Mouse (Mus musculus): ENCODE results near the gene Arhgap1.

Arhgap1 gene

DNA sequence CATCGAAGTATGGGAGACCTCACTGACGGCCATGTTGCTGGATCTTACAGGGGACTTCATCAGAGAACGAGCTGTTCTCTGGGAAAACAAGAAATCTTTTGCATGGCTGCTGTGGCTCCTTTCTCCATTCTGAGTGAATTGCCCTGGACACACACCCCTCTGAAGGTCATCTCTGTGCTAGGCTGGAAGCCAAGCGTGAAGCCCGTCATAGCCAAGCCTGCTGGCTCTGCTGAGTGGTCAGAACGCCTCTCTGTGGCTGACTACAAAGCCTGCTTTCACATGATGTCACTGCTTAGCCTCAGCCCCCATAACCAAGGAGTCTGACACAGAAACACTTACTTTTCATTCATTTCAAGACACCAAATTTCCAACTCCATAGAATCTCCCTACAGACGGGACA lies 39.8 kb downstream of the Arhgap1 start:
- in situ Hi-C loops (cut with MboI; ENCODE audit: unreplicated experiment in 2 of 2), result no loop called here

DNA sequence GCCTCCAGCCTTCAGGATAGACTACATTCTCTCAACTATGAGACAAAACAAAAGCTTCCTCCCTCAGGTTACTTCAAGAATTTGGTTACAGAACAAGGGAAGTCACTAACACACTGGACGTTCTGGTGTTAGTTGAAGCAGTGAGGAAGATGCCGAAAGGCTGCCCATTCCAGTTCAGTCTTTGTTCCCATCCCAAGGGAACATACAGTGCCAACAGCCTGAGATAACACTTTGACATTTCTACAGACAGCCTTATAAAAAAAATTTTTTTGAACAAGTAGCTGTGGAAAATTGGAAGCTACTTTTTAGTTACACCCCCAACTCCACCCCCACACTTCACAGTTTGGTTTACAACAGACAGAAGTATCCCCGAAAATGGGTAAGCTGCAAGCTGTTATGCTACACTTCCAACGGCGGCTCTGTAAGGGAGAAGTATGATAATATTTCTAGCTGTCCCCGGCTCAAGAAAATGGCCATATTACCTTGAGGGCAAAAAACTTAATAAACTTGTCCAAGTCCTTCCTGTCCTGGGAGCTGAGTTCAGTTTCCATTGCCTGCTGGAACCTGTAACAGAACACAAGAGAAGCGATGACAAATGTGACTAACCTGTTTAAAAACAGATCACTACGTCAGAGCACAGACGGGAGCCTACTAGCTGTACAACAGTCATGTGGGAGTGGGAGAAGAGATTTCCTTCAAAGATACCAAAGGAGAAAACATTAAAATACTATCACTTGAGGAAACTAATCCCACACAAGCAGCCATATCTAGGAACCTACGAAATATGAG lies 46.0 kb downstream of the Arhgap1 start:
- in situ Hi-C loops (cut with MboI; ENCODE audit: unreplicated experiment in 2 of 2), result no loop called here

GRCm38 (mm10) chr2:91696225-91696590 lies 46.5 kb downstream of the Arhgap1 start:
- in situ Hi-C loops (cut with MboI; ENCODE audit: unreplicated experiment in 2 of 2), result no loop called here

DNA sequence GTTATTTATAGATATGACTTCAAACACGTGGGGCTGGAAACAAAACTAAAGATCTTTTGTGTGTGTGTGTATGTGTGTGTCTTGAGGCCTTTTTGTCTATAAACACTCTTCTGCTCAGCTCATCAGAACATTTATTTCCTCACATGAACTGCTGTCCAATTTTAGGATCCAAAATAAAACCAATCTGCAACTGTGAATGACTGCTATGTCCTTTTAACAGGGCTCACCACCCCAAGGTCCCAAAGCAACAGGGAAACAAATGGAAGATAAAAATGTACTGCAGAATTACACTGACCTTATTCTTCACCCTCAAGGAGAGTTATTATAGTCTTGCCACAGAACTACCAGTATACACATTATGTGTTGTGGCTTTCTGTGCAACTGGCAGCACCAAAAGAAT lies 49.6 kb downstream of the Arhgap1 start:
- in situ Hi-C loops (cut with MboI; ENCODE audit: unreplicated experiment in 2 of 2), result no loop called here

DNA sequence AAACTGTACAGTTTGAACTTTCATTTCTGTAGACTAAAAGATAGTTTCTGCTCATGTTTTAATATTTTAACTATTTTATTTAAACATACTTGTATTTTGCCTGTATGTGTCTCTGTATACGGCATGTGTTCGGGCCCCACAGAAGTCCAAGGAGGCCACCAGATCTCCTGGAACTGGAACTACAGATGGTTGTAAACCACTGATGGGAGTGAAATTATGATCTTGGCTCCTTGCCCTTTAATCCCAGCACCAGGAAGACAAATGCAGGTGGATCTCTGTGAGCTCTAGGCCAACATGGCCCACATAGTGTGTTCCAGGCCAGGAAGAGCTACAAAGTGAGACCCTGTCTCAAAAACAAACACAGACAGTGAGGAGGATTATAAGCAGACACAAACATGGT lies 51.7 kb downstream of the Arhgap1 start:
- in situ Hi-C loops (cut with MboI; ENCODE audit: unreplicated experiment in 2 of 2), result no loop called here

GRCm38 (mm10) chr2:91705736-91706135 lies 56.1 kb downstream of the Arhgap1 start:
- in situ Hi-C loops (cut with MboI; ENCODE audit: unreplicated experiment in 2 of 2), result no loop called here

DNA sequence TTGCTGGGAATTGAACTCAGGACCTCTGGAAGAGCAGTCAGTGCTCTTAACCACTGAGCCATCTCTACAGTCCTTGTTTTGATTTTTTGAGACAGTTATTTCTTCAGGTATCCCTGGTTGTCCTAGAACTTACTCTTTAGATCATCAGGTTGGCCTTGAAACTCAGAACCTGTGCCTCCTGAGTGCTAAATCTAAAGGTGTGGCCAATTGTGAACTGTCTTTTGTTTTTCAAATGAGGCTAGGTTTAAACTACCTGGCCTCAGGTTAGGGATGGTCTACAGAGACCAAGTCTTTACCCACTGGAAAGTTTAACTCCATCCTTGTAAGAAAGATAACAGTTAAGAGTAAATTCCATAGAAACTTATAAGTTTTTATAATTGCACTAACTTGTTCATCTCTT lies 56.8 kb downstream of the Arhgap1 start:
- in situ Hi-C loops (cut with MboI; ENCODE audit: unreplicated experiment in 2 of 2), result no loop called here

DNA sequence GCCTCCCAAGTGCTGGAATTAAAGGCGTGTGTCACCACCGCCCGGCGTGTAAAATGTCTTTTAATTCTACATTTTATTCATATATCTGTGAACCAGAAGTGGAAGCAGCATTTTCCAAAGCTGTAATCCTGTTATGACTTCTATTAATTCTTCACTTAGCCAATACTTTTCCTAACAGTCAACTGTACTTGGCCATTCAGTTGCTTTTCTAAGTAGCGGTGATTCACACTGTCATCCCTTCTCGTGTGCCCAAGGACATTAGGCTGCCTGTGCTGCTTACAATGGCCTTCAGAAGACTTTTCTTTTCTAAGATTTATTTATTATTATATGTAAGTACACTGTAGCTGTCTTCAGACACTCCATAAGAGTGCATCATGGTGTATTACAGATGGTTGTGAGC lies 58.7 kb downstream of the Arhgap1 start:
- in situ Hi-C loops (cut with MboI; ENCODE audit: unreplicated experiment in 2 of 2), result no loop called here

GRCm38 (mm10) chr2:91710272-91711234 lies 60.9 kb downstream of the Arhgap1 start, which contains the start of the genes Atg13 and Harbi1:
Gene Atg13, minus strand, starts transcription at chr2:91710576.
Gene Harbi1, plus strand, starts transcription at chr2:91710852.
- in situ Hi-C loops (cut with MboI; ENCODE audit: unreplicated experiment in 2 of 2), result no loop called here

- in situ Hi-C loops (cut with MboI; ENCODE audit: unreplicated experiment in 2 of 2), result no loop called here
These were observed 61.7 kb downstream of the Arhgap1 start for GRCm38 (mm10) chr2:91711256-91711925.

DNA sequence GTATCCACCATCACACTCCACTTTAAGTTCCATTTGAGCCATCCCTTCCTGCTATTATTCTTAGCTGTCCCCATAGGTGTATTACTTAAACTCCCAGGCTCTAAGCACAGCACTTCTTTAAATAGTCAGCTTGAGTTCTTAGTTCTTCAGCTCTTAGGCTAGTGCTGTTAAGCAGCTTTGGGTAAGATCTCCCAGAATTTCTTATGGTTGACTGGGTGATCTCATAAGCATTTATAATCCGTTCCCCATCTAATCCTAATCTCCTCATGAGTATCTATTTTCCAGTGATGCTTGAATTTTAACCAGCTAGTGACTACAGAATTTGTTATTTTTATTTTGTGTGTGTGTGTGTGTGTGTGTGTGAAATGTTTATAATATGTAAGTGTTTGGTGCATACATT lies 65.3 kb downstream of the Arhgap1 start:
- in situ Hi-C loops (cut with MboI; ENCODE audit: unreplicated experiment in 2 of 2), result no loop called here

DNA sequence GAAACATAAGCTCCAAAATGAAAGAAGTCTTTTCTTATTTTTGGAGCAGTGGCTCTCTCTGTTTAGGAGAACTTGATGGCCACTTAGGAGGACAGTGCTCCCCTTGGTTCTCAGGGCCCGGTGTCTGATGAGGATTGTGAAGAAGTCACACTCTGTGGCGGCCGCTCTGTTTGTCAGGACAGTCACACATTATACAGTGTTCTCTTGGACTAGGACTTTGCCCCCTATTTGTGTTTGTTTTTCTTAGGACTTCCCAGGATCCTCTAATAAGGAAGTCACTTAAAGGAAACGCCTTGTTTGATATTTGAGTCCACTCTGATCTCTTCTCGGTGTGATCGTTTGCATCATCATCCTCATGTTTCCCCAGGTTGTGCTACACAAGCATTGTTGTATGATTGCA lies 68.6 kb downstream of the Arhgap1 start:
- in situ Hi-C loops (cut with MboI; ENCODE audit: unreplicated experiment in 2 of 2), result no loop called here
